15 mouse cellular contexts compared by ENCODE assay signal in genomic region chr5:123408176-123408575, GRCm38 (mm10). TPM values are rescaled to one million over a fixed set of nuclear protein-coding genes. Genes with fewer than 3 reads are reported as not detected.
DNase-seq lines count a peak whose midpoint lies in the region; ATAC-seq lines count a peak whose summit lies in the region.
"Had no signal": no experiment of that assay in that cellular context is flagged by ENCODE, and none has a peak within 500 bp of the region (broad histone marks: within the 10 kb centered on the region; RNA-seq: fewer than 3 reads in every experiment).

No protein-coding gene starts in this region.

- peak; percentile 49 for DNase-seq in cerebellum, adult 9-11 months
- peak; percentile 33 for DNase-seq in left cerebral cortex, postnatal 4 days
- no peak for DNase-seq in left cerebral cortex, postnatal 25 days (ENCODE audit: low spot score in 2 of 2)
- peak; percentile 41 to 49 for DNase-seq in cerebellum, postnatal 25 days
- DNase-seq in adrenal gland, postnatal 10 days = no peak
- no peak for DNase-seq in embryo, embryonic 10 days (ENCODE audit: low spot score)
- DNase-seq: adrenal gland, adult 8-10 months; gastrocnemius, postnatal 36 days; heart, adult 11 months; heart, postnatal 10 days; heart, postnatal 4 days; kidney, adult 18-20 months had no signal

- ATAC-seq in cerebellum, adult (ENCODE audit: insufficient number of reproducible peaks, low FRiP score, low TSS enrichment) = no peak; the same call in 1 of the 2 replicates
- ATAC-seq: forebrain, embryonic 16.5 days; intestine, embryonic 15.5 days had no signal

- intact Hi-C loops in left cerebral cortex, postnatal 4 days (cut with DNase I) = no loop called here
- intact Hi-C loops in left cerebral cortex, postnatal 25 days (cut with DNase I) = no loop called here

RNA-seq across cellular contexts. Expression of gene Mlxip, which starts 13.6 kb away (rescaled TPM):
- total RNA-seq in left cerebral cortex, postnatal 4 days (2021) = 10 to 100 TPM; 29.9 to 30.0 TPM
- total RNA-seq in left cerebral cortex, postnatal 25 days (2021) = 10 to 100 TPM; 16.3 to 18.0 TPM
- 10 to 100 TPM; 24.4 to 27.8 TPM for total RNA-seq in adrenal gland, postnatal 10 days (2021)

Comparison
In these comparisons a context has a peak if more than half of its experiments do, and no peak if none do; other contexts are left out.
1. DNase-seq: peak in cerebellum, adult 9-11 months (single experiment), left cerebral cortex, postnatal 4 days (single experiment) and cerebellum, postnatal 25 days (2 of 2); none in left cerebral cortex, postnatal 25 days (0 of 2), adrenal gland, postnatal 10 days (single experiment) and embryo, embryonic 10 days (single experiment).